Mouse (Mus musculus) heart, adult 2 months (tissue): ENCODE measurements around the gene Arhgef17. TPM values are rescaled to one million over a fixed set of nuclear protein-coding genes. Genes with fewer than 3 reads are reported as not detected.

ENCODE experiments used
- DNase-seq, 2 experiments: peaks; one replicate each; pipeline ENCODE4 v3.0.0; 2021
- H3K27ac ChIP-seq: fragments of 200-600 bp; 2 replicates; pipeline ENCODE4 v1.8.1; 2022
- H3K27me3 ChIP-seq: fragments of 200-500 bp; 2 replicates; pipeline ENCODE4 v1.6.1; 2012; ENCODE audit warnings: mild to moderate bottlenecking, low read length, inconsistent platforms, mixed read lengths; ENCODE audit not compliant: control insufficient read depth, insufficient read depth
- H3K36me3 ChIP-seq: fragments of 200-500 bp; 2 replicates; pipeline ENCODE4 v1.6.1; 2012; ENCODE audit warnings: low read length, inconsistent platforms; ENCODE audit not compliant: control insufficient read depth, insufficient read depth
- H3K4me1 ChIP-seq: fragments of 200-500 bp; 2 replicates; pipeline ENCODE4 v1.6.1; 2011; ENCODE audit warnings: low read length; ENCODE audit not compliant: control insufficient read depth, insufficient read depth
- H3K4me3 ChIP-seq: fragments of 200-600 bp; 2 replicates; pipeline ENCODE4 v1.8.1; 2022
- H3K79me2 ChIP-seq: fragments of 200-500 bp; replicated peaks from 2 replicates; pipeline ENCODE4 v1.6.1; 2012; ENCODE audit warnings: mild to moderate bottlenecking, inconsistent platforms, low read length, moderate library complexity, mixed read lengths; ENCODE audit not compliant: control insufficient read depth, insufficient read depth
- H3K9ac ChIP-seq: fragments of 200-500 bp; 2 replicates; pipeline ENCODE4 v1.6.1; 2012; ENCODE audit warnings: low read depth, mild to moderate bottlenecking, control low read depth, inconsistent platforms, low read length, mixed read lengths
- CTCF ChIP-seq: fragments of 200-600 bp; IDR thresholded peaks from 2 replicates; pipeline ENCODE4 v1.8.1; 2022; ENCODE audit warnings: antibody characterized with exemption, mild to moderate bottlenecking, moderate library complexity
- EP300 ChIP-seq: fragments of 200-500 bp; IDR thresholded peaks from 2 replicates; pipeline ENCODE4 v1.6.1; 2011; ENCODE audit warnings: low read depth, low read length, control low read depth; ENCODE audit not compliant: insufficient read depth
- POLR2A ChIP-seq: fragments of 200-500 bp; IDR thresholded peaks from 2 replicates; pipeline ENCODE4 v1.6.1; 2011; ENCODE audit warnings: mild to moderate bottlenecking, low read depth, low read length, control low read depth; ENCODE audit not compliant: insufficient read depth
- WGBS: fragments of 180-500 bp; shearing (Covaris S2); methylation state at CpG from one replicate; pipeline ENCODE4 v1.1.7; 2018; 5-methylcytosine and 5-hydroxymethylcytosine counted together
- intact Hi-C: fragments of 180-260 bp; cut with DNase I; formaldehyde crosslinking; loops from one replicate; pipeline ENCODE4 v1.15.1; 2025
- polyA plus RNA-seq: library from polyadenylated mRNA; depleted of rRNA; stranded (reverse); fragments of >200 nt; gene quantifications from 2 replicates; pipeline ENCODE4 v1.2.3, GENCODE M21; 2012
- total RNA-seq, 2 experiments: library from RNA; stranded (reverse); gene quantifications; 2 replicates each; pipeline ENCODE4 v1.2.3; 2021

The Arhgef17 gene
- total and polyA plus RNA-seq, 3 experiments, result 23.4 to 28.4 (median 26.2) TPM

DNA sequence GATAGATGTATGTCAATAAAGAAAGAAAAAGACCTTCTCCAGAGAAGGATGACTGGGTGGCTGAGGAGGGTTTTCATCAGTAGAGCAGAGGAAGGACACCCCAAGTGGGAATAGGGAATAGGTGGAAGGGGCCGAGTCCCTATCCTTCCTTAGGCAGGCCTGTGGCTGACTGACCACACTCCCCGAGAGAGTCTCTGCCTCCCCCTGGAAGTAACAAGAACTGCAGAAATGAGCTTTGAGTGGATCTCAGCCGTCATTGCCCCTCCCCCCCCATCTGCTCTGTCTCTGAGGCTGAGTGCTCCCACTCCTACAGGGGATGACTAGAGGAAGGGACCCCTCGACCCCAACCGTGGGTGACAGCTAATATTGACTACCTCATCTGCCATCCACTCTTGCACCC is 9.3 kb upstream of the Arhgef17 start:
- TF ChIP-seq CTCF, result no peak
- TF ChIP-seq POLR2A, result no peak
- no peak for TF ChIP-seq EP300
- 44% methylated on average over 5 of the region's 5 CpGs for WGBS
- Histone ChIP-seq H3K4me1 (peaks cover 4% of the 10 kb centered on the region), H3K79me2 (no peaks in the 10 kb centered on the region), H3K36me3 (no peaks in the 10 kb centered on the region), H3K9ac (no peak overlapping the region), H3K4me3 (no peak overlapping the region), H3K27me3 (no peaks in the 10 kb centered on the region), H3K27ac (no peak overlapping the region)
- intact Hi-C loops, result no loop called here
- DNase-seq, result no peak

- TF ChIP-seq EP300 (no peak), CTCF (no peak), POLR2A (no peak)
- Histone ChIP-seq H3K36me3 (no peaks in the 10 kb centered on the region), H3K4me1 (no peaks in the 10 kb centered on the region), H3K4me3 (no peak overlapping the region), H3K79me2 (no peaks in the 10 kb centered on the region), H3K27me3 (no peaks in the 10 kb centered on the region), H3K27ac (no peak overlapping the region), H3K9ac (no peak overlapping the region)
- intact Hi-C loops, result no loop called here
- DNase-seq, result peak in 1 of 2 experiments; percentile 25
- 79% methylated on average over 16 of the region's 16 CpGs for WGBS
Observed at GRCm38 (mm10) chr7:100938106-100938505, 6.2 kb upstream of the Arhgef17 start.

GRCm38 (mm10) chr7:100937481-100937880 is 5.6 kb upstream of the Arhgef17 start:
- no peaks in the 10 kb centered on the region; the same call in 1 of the 2 replicates for H3K4me1 ChIP-seq
- H3K4me3 ChIP-seq, result no peak overlapping the region
- H3K79me2 ChIP-seq, result no peaks in the 10 kb centered on the region
- intact Hi-C loops, result no loop called here
- DNase-seq, result no peak
- WGBS, result 84% methylated on average over 3 of the region's 3 CpGs
- H3K27ac ChIP-seq, result no peak overlapping the region
- H3K36me3 ChIP-seq, result no peaks in the 10 kb centered on the region
- no peaks in the 10 kb centered on the region for H3K27me3 ChIP-seq
- no peak overlapping the region for H3K9ac ChIP-seq
- TF ChIP-seq CTCF, result no peak
- TF ChIP-seq POLR2A, result no peak
- no peak for TF ChIP-seq EP300

DNA sequence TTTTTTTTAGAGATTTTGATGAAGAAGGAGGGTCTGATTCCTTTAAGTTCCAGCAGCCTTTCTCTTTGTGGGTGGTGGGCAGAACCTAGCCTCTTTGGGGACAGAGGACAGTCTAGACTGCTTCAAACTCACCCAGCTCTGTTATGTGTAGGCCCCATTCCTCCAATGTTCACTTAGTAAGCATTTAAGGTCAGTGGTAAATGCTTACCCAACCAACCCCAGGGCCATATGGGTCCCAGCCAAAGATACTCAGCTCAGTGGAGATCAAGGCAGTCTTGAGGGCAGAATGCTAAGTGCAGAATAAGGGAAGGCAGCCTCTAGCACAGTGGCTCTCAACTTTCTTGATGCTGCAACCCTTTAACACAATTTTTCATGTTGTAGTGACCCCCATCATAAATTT is 1.6 kb upstream of the Arhgef17 start:
- Histone ChIP-seq H3K4me1 (no peaks in the 10 kb centered on the region; the same call in none of the 2 replicates), H3K9ac (no peak overlapping the region), H3K27ac (no peak overlapping the region), H3K79me2 (no peaks in the 10 kb centered on the region), H3K36me3 (no peaks in the 10 kb centered on the region), H3K4me3 (no peak overlapping the region), H3K27me3 (no peaks in the 10 kb centered on the region)
- intact Hi-C loops, result no loop called here
- no peak for TF ChIP-seq EP300
- no peak for TF ChIP-seq POLR2A
- TF ChIP-seq CTCF, result no peak
- no peak for DNase-seq

GRCm38 (mm10) chr7:100932481-100933007 is 637 bp upstream of the Arhgef17 start:
- Histone ChIP-seq H3K79me2 (no peaks in the 10 kb centered on the region), H3K27ac (peak overlapping the region; percentile 79), H3K4me1 (no peaks in the 10 kb centered on the region; the same call in none of the 2 replicates), H3K4me3 (peak overlapping the region; percentile 70), H3K27me3 (no peaks in the 10 kb centered on the region), H3K36me3 (no peaks in the 10 kb centered on the region), H3K9ac (no peak overlapping the region)
- TF ChIP-seq CTCF (peak; percentile 87), EP300 (no peak; the same call in 1 of the 2 replicates), POLR2A (no peak)
- peak; percentile 87 to 90 for DNase-seq
- 1% methylated on average over 27 of the region's 27 CpGs for WGBS
- intact Hi-C loops, result loop anchor here (1.0 kb wide), 1 partner anchor 25 kb away; no protein-coding TSS in a partner anchor

GRCm38 (mm10) chr7:100931316-100931925 is 486 bp downstream of the Arhgef17 start:
- H3K4me1 ChIP-seq, result peaks cover 6% of the 10 kb centered on the region
- intact Hi-C loops, result no loop called here
- H3K9ac ChIP-seq, result peak overlapping the region; percentile 83
- H3K4me3 ChIP-seq, result peak overlapping the region; percentile 70
- no peak for TF ChIP-seq POLR2A
- TF ChIP-seq EP300, result no peak
- TF ChIP-seq CTCF, result no peak
- peak; percentile 75 to 80 for DNase-seq
- no peaks in the 10 kb centered on the region for H3K79me2 ChIP-seq
- no peaks in the 10 kb centered on the region for H3K27me3 ChIP-seq
- peak overlapping the region; percentile 79 for H3K27ac ChIP-seq
- no peaks in the 10 kb centered on the region for H3K36me3 ChIP-seq
- under 1% methylated on average over 71 of the region's 73 CpGs for WGBS
